Mouse (Mus musculus): ENCODE data around the gene Spata33.
A peak's percentile ranks its signal among the peaks of the same experiment; 100 is the strongest.

DNA sequence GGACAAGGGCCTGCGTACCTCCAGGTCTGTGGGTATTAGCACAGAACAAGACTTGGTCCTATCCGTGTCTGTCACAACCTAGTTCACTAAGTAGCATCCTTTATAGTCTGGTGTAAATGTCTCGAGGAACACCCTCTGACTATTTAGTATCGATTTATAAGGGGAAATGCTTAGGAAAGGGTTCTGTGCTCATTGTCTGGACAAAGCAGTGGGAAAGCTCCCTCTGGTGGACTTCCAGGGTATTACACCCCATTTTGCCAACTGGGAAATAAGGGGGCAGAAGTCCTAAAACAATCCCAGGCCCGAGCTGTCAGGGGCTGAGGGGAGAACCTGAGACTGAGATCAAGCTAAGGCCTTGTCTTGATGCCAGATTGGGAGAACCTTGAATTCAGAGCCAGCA is 10.3 kb upstream of the Spata33 start:
- peak; percentile 99 for TF ChIP-seq CTCF (conservative IDR thresholded peaks at IDR 0.05; ENCODE audit: low read length)
- TF ChIP-seq NANOG (IDR thresholded peaks at IDR 0.05; ENCODE audit: borderline replicate concordance, low read length), result no peak
- no peak for TF ChIP-seq POU5F1 (IDR thresholded peaks at IDR 0.05; ENCODE audit: borderline replicate concordance, low read length)

Measured in E14TG2a.4 (cell line).